Mouse (Mus musculus): ENCODE measurements around the gene Nutf2-ps1. TPM values are rescaled to one million over a fixed set of nuclear protein-coding genes. Genes with fewer than 3 reads are reported as not detected.

The Nutf2-ps1 gene
- polyA plus RNA-seq, 1 experiment = 62.6 TPM

DNA sequence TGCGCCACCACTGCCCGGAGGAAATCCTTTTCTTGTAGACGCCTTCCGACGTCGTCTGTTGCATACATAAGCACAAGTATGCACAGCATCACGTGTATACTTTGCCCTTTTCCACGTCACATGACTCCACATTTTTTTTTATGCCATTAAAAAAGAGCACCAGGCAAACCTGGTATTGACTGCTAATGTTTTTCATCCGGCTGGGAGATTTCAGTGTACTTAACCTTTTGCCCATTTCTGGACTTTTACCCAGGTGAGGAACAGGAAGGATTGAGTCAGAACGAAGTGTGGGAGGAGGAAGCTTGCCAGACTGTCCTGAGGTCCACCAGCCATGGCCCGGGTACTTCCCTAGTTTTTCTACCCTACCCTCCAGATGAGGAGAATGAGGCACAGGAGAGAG, 34.5 kb downstream of the Nutf2-ps1 start:
- Histone ChIP-seq H3K4me1 (ENCODE audit: control insufficient read depth, insufficient read depth, low read length) (peaks cover 22% of the 10 kb centered on the region), H3K4me3 (ENCODE audit: insufficient read depth, low read length) (no peak overlapping the region), H3K27ac (ENCODE audit: insufficient read depth, low read depth, low read length) (no peak overlapping the region)
- TF ChIP-seq CTCF (IDR thresholded peaks at IDR 0.05; ENCODE audit: low read depth, low read length) = no peak

DNA sequence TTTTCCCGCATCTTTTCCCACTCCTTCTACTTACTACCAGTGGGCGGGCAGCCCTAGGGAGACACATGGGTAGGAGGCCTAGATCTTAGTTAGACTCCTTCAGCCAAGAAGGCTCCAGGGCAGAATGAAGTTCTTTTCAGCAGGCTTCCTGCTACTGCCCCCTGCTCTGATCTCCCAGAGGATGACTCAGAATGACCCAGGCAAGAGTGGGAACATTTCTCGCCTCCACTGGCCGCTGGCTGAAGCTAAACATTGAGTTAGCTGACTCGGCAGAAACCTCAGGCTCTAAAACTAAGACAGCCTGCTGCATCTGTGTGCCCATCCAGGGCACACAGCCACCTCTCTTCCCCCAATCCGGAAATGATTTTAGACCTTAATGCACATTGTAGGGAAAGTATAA, 36.1 kb downstream of the Nutf2-ps1 start:
- H3K4me1 ChIP-seq (ENCODE audit: control insufficient read depth, insufficient read depth, low read length) = peaks cover 23% of the 10 kb centered on the region
- H3K4me3 ChIP-seq (ENCODE audit: insufficient read depth, low read length) = no peak overlapping the region
- no peak overlapping the region for H3K27ac ChIP-seq (ENCODE audit: insufficient read depth, low read depth, low read length)
- TF ChIP-seq CTCF (IDR thresholded peaks at IDR 0.05; ENCODE audit: low read depth, low read length) (no peak), POLR2A (IDR thresholded peaks at IDR 0.05; ENCODE audit: borderline replicate concordance, low read depth, low read length) (no peak)

- Histone ChIP-seq H3K27ac (ENCODE audit: insufficient read depth, low read depth, low read length) (no peak overlapping the region), H3K4me3 (ENCODE audit: insufficient read depth, low read length) (no peak overlapping the region), H3K4me1 (ENCODE audit: control insufficient read depth, insufficient read depth, low read length) (peaks cover 28% of the 10 kb centered on the region)
- TF ChIP-seq POLR2A (IDR thresholded peaks at IDR 0.05; ENCODE audit: borderline replicate concordance, low read depth, low read length) = no peak
- TF ChIP-seq CTCF (IDR thresholded peaks at IDR 0.05; ENCODE audit: low read depth, low read length) = no peak
Measured at GRCm38 (mm10) chr19:53552216-53552786, 36.6 kb downstream of the Nutf2-ps1 start.

GRCm38 (mm10) chr19:53550972-53551371, 37.9 kb downstream of the Nutf2-ps1 start:
- Histone ChIP-seq H3K27ac (ENCODE audit: insufficient read depth, low read depth, low read length) (no peak overlapping the region), H3K4me1 (ENCODE audit: control insufficient read depth, insufficient read depth, low read length) (peaks cover 29% of the 10 kb centered on the region)
- no peak for TF ChIP-seq POLR2A (IDR thresholded peaks at IDR 0.05; ENCODE audit: borderline replicate concordance, low read depth, low read length)
- no peak for TF ChIP-seq CTCF (IDR thresholded peaks at IDR 0.05; ENCODE audit: low read depth, low read length)

GRCm38 (mm10) chr19:53547597-53547996, 41.3 kb downstream of the Nutf2-ps1 start:
- peaks cover 27% of the 10 kb centered on the region for H3K4me1 ChIP-seq (ENCODE audit: control insufficient read depth, insufficient read depth, low read length)
- H3K4me3 ChIP-seq (ENCODE audit: insufficient read depth, low read length) = no peak overlapping the region
- TF ChIP-seq CTCF (IDR thresholded peaks at IDR 0.05; ENCODE audit: low read depth, low read length) (no peak), POLR2A (IDR thresholded peaks at IDR 0.05; ENCODE audit: borderline replicate concordance, low read depth, low read length) (no peak)
- no peak overlapping the region for H3K27ac ChIP-seq (ENCODE audit: insufficient read depth, low read depth, low read length)

More at GRCm38 (mm10) chr19:53550972-53551371, 37.9 kb downstream of the Nutf2-ps1 start:
- no peak overlapping the region for H3K4me3 ChIP-seq (ENCODE audit: insufficient read depth, low read length)

GRCm38 (mm10) chr19:53544923-53545561, 43.8 kb downstream of the Nutf2-ps1 start:
- Histone ChIP-seq H3K4me1 (ENCODE audit: control insufficient read depth, insufficient read depth, low read length) (peaks cover 26% of the 10 kb centered on the region), H3K4me3 (ENCODE audit: insufficient read depth, low read length) (no peak overlapping the region), H3K27ac (ENCODE audit: insufficient read depth, low read depth, low read length) (no peak overlapping the region)
- TF ChIP-seq CTCF (IDR thresholded peaks at IDR 0.05; ENCODE audit: low read depth, low read length) = no peak
- no peak for TF ChIP-seq POLR2A (IDR thresholded peaks at IDR 0.05; ENCODE audit: borderline replicate concordance, low read depth, low read length)

DNA sequence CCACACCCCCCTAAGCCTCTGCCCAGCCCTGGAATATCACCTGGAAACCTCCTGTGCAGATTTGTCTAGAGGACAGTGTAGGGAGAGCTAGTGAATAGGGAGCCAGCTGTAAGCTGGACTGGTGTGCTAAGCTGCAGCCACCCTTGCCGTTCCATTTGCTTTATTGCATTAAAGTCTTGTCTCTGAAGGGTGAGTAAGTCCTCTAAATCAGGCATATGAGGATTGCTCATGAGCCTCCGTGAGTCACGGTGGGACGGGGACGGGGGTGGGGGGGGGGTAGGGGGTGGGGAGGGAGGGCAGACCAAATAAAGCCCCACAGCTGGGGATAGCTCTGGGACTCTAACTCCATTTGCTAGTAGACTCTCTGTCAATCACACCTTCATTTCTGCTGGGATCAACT, 45.3 kb downstream of the Nutf2-ps1 start:
- peak overlapping the region; percentile 30; the same call in 1 of the 2 replicates for H3K27ac ChIP-seq (ENCODE audit: insufficient read depth, low read depth, low read length)
- peaks cover 37% of the 10 kb centered on the region for H3K4me1 ChIP-seq (ENCODE audit: control insufficient read depth, insufficient read depth, low read length)
- no peak for TF ChIP-seq POLR2A (IDR thresholded peaks at IDR 0.05; ENCODE audit: borderline replicate concordance, low read depth, low read length)
- TF ChIP-seq CTCF (IDR thresholded peaks at IDR 0.05; ENCODE audit: low read depth, low read length) = no peak
- no peak overlapping the region for H3K4me3 ChIP-seq (ENCODE audit: insufficient read depth, low read length)

- Histone ChIP-seq H3K4me3 (ENCODE audit: insufficient read depth, low read length) (no peak overlapping the region), H3K4me1 (ENCODE audit: control insufficient read depth, insufficient read depth, low read length) (peaks cover 40% of the 10 kb centered on the region)
- TF ChIP-seq POLR2A (IDR thresholded peaks at IDR 0.05; ENCODE audit: borderline replicate concordance, low read depth, low read length) = no peak
- TF ChIP-seq CTCF (IDR thresholded peaks at IDR 0.05; ENCODE audit: low read depth, low read length) = no peak
Measured at GRCm38 (mm10) chr19:53539296-53539695, 49.6 kb downstream of the Nutf2-ps1 start.

DNA sequence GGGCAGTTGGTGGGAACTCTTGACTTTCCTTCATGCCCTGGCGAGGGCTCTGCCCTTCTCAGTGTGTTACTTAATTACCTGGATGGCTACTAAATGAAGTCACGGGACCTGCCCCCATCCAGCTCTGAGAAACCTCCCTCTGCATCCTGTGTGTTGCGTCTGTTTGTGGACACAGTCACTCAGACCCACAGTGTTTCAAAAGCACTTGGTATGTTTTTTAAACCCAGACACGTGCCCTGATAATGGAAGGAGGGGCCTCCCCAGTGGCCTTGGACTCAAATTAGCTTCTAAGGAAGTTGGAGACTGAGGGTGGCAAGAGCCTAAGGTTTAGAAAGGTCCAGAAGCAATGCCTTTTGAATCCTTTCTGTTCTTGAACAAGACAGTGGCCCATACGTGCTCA, 50.1 kb downstream of the Nutf2-ps1 start:
- Histone ChIP-seq H3K27ac (ENCODE audit: insufficient read depth, low read depth, low read length) (no peak overlapping the region), H3K4me1 (ENCODE audit: control insufficient read depth, insufficient read depth, low read length) (peaks cover 42% of the 10 kb centered on the region), H3K4me3 (ENCODE audit: insufficient read depth, low read length) (no peak overlapping the region)
- TF ChIP-seq CTCF (IDR thresholded peaks at IDR 0.05; ENCODE audit: low read depth, low read length) (no peak), POLR2A (IDR thresholded peaks at IDR 0.05; ENCODE audit: borderline replicate concordance, low read depth, low read length) (no peak)

More at GRCm38 (mm10) chr19:53539296-53539695, 49.6 kb downstream of the Nutf2-ps1 start:
- no peak overlapping the region for H3K27ac ChIP-seq (ENCODE audit: insufficient read depth, low read depth, low read length)

Other genes with a start within 250 kb of the Nutf2-ps1 start
- gene Gm10197, start 217.3 kb downstream of the Nutf2-ps1 start, polyA plus RNA-seq (2012; ENCODE audit: insufficient read depth, insufficient read length, missing spikeins) = not detected in 2 replicates
- 40.8 and 44.3 TPM in 2 replicates for gene Smndc1, start 198.5 kb downstream of the Nutf2-ps1 start, polyA plus RNA-seq (2012; ENCODE audit: insufficient read depth, insufficient read length, missing spikeins)
- 0.97 and 1.8 TPM in 2 replicates for gene Dusp5, start 60.0 kb downstream of the Nutf2-ps1 start, polyA plus RNA-seq (2012; ENCODE audit: insufficient read depth, insufficient read length, missing spikeins)
- 40.6 and 41.7 TPM in 2 replicates for gene Smc3, start 11.3 kb upstream of the Nutf2-ps1 start, polyA plus RNA-seq (2012; ENCODE audit: insufficient read depth, insufficient read length, missing spikeins)
- gene Rbm20, start 88.2 kb upstream of the Nutf2-ps1 start, polyA plus RNA-seq (2012; ENCODE audit: insufficient read depth, insufficient read length, missing spikeins) = not detected in 2 replicates

Data from bone marrow macrophage, adult 2 months (primary cell).